Mouse (Mus musculus) heart, embryonic 13.5 days (tissue): ENCODE data around the gene Pip5kl1. TPM values are rescaled to one million over a fixed set of nuclear protein-coding genes. Genes with fewer than 3 reads are reported as not detected.

ENCODE experiments used
- ATAC-seq: fragments of 200-750 bp; cut with Nextera tagmentation; 2 replicates; pipeline ENCODE4 v1.8.0; 2017; ENCODE audit warnings: moderate TSS enrichment; ENCODE audit not compliant: insufficient number of reproducible peaks, low FRiP score, low TSS enrichment; ENCODE audit errors: extremely low read depth
- H3K27ac ChIP-seq: fragments of 300-500 bp; sonication (generic); replicated peaks from 2 replicates; pipeline ENCODE4 v1.5.1; 2015; ENCODE audit warnings: moderate library complexity, mild to moderate bottlenecking, inconsistent platforms
- H3K27me3 ChIP-seq: fragments of 300-500 bp; sonication (generic); replicated peaks from 2 replicates; pipeline ENCODE4 v1.6.1; 2015; ENCODE audit warnings: mild to moderate bottlenecking, inconsistent platforms
- H3K36me3 ChIP-seq: fragments of 300-500 bp; sonication (generic); 2 replicates; pipeline ENCODE4 v1.6.1; 2015; ENCODE audit warnings: mild to moderate bottlenecking, inconsistent platforms
- H3K4me1 ChIP-seq: fragments of 300-500 bp; sonication (generic); 2 replicates; pipeline ENCODE4 v1.6.1; 2015; ENCODE audit warnings: inconsistent platforms
- H3K4me2 ChIP-seq: fragments of 300-500 bp; sonication (generic); 2 replicates; pipeline ENCODE4 v1.6.1; 2015; ENCODE audit warnings: inconsistent platforms, mild to moderate bottlenecking, moderate library complexity
- H3K4me3 ChIP-seq: fragments of 300-500 bp; sonication (generic); 2 replicates; pipeline ENCODE4 v1.5.1; 2015; ENCODE audit warnings: moderate library complexity, mild to moderate bottlenecking, inconsistent platforms
- H3K9ac ChIP-seq: fragments of 300-500 bp; sonication (generic); 2 replicates; pipeline ENCODE4 v1.6.1; 2015; ENCODE audit warnings: inconsistent platforms, mild to moderate bottlenecking, moderate library complexity
- H3K9me3 ChIP-seq: fragments of 300-500 bp; sonication (generic); 2 replicates; pipeline ENCODE4 v1.6.1; 2016; ENCODE audit warnings: inconsistent platforms
- WGBS: fragments of 180-500 bp; shearing (Covaris S2); methylation state at CpG from one replicate; pipeline ENCODE4 v1.1.7; 2015; ENCODE audit warnings: mixed read lengths; 5-methylcytosine and 5-hydroxymethylcytosine counted together
- polyA plus RNA-seq: library from polyadenylated mRNA; unstranded; fragments of >200 nt; fragmentation: Nextera tagmentation; extraction: Ambion mirVana; gene quantifications from 2 replicates; pipeline ENCODE4 v1.2.1, GENCODE M21; 2015

Gene Pip5kl1
- polyA plus RNA-seq, 1 experiment from 2014 or later: not detected

DNA sequence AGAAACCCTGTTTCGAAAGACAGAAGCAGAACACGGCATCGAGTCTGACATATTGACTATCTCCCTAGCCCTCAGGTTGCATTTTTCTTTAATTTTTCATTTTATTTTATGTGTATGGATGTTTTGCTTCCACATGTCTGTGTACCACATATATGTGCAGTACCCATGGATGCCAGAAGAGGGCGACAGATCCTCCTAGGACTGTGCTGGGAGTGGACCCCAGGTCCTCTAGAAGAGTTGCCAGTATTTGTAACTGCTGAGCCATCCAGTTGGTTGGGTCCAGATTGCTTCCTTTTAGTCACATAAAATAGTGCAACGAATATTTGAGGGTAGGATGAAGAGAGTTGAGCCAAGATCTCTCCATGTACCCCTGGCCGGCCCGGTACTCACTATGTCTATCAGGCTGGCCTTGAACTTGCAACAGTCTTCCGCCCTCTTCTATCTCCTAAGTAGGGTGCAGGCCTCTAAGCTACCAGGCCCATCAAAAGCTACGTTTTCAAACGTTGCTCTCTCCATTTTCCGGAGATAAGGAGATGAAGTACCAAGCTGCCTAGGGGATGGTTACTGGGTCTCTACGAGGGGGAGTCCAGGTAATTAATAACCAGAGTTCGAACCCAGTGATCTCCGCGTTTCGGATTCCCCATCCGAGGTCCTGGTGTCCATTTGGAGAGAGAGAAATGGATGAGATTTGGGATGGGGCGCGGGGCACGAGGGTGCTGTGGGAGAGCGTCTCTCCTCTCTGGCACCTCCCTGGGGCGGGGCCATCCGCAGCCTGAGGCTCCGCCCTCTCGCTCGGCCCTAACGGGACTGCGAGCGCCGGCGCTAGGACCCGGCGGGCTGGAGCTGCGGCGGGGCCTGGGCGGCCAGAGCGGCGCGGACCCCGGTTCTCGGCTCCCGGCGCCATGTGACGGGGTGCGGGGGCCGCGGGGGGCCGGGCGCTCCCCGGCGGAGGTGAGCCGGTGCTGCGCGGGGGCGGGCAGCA, 31.9 kb downstream of the Pip5kl1 start:
- H3K36me3 ChIP-seq: no peaks in the 10 kb centered on the region
- ATAC-seq: peak; percentile 80
- peak overlapping the region; percentile 96 for H3K4me2 ChIP-seq
- 13% methylated on average over 37 of the region's 55 CpGs for WGBS
- peaks cover 63% of the 10 kb centered on the region for H3K4me1 ChIP-seq
- H3K27ac ChIP-seq: peak overlapping the region; percentile 90
- no peaks in the 10 kb centered on the region for H3K9me3 ChIP-seq
- H3K4me3 ChIP-seq: peak overlapping the region; percentile 84
- H3K27me3 ChIP-seq: no peaks in the 10 kb centered on the region
- peak overlapping the region; percentile 89 for H3K9ac ChIP-seq

DNA sequence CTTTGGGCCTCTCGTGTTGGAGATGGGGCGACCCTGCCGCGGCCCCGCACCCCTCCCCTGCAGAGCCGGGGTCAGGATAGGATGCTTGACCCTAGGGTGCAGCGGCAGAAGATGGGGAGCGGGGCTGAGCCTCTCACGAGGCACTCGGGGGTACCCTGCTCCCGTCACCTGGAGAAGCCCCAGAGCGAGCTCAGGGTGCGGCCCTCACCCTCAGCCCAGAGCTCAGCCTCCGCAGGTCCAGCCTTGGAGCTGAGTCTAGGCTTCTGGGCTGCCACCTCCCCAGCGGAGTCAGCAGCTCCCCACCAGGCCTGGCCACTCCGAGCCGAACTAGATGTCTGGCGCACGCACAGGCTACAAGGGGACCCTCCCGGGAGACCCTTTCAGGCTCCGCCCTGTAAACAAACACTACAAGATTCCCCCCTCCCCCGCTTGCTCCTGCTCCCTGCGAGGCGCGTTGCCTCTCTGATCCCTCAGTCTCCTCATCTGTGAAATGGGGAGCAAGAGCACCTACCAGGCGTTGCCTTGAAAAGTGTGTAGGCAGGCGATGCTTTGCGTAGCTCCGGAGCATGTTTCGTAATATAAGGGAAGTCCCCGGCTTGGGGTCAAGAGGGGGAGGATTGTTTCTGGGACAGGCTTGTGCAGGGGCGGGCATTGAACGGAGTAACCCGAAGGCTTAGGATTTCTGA, 32.8 kb downstream of the Pip5kl1 start:
- Histone ChIP-seq H3K36me3 (peaks cover 4% of the 10 kb centered on the region), H3K27me3 (no peaks in the 10 kb centered on the region), H3K9me3 (no peaks in the 10 kb centered on the region), H3K27ac (peak overlapping the region; percentile 90), H3K4me3 (peak overlapping the region; percentile 84), H3K4me1 (peaks cover 58% of the 10 kb centered on the region), H3K9ac (peak overlapping the region; percentile 89), H3K4me2 (peak overlapping the region; percentile 96)
- ATAC-seq: 0 out of 2 replicates have a peak, but pooled peaks have one; percentile 3
- 5% methylated on average over 34 of the region's 34 CpGs for WGBS

DNA sequence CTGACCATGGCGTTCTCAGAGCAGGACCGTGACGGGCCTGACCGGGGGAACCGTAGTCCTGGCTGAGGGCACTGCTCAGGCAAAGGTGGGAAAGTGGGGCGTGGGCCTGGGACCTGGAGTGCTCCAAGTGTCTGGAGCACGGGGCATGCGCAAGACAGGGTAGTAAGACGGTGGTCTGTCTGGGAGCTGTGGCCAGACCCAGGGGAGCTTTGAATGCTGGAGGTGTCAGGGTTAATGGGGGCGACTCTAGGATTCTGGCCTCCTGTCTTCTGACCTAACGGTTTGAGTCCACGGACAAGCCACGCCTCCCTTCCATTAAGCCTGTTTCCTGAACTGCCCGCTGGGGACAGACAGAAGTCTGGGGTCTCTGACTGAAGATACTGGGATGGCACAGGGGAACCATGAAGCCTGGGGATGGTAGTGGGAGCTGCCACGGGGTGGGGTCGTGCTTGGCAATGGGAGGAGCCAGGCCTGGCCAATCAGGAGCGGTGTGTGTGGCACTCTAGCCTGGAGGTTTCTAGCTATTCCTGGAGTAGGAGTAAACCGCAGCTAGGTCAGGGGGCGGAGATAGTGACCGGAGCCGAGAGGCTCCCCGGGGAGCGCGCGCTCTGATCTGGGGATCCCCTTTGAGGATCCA, 33.7 kb downstream of the Pip5kl1 start:
- Histone ChIP-seq H3K36me3 (peaks cover 13% of the 10 kb centered on the region), H3K9ac (peak overlapping the region; percentile 89), H3K4me1 (peaks cover 58% of the 10 kb centered on the region)

DNA sequence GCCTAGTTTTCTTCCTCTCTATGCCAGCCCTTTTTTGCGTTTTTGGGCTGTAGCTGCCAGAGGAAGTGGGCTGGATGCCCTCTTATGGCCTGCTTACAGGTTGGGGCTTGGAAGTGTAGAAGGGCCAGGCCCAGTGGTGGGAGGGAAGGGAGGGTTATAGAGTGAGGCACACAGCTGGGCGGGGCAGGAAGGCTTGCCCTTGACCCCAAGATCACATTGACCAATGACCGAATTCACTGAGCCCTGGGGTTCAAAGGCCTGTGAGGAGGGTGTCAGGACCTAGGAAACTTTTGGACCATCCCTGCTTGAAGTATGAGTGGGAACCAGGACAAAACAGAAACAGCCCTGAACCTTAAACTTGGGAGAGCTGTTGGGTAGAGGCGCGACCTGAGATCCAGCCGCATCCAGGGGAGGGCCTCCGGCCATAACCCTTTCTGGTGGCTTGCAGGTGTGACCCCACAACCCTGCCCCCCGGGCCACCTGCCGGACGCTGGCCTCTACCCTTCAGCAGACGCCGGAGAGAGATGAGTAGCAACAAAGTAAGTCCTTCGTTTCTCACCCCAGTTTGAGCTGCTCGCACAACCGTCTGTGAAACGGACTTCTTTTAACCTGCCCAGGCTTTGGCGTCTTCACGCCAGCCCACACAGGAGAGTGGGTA, 34.3 kb downstream of the Pip5kl1 start:
- Histone ChIP-seq H3K4me3 (peak overlapping the region; percentile 84), H3K36me3 (peaks cover 19% of the 10 kb centered on the region), H3K9ac (peak overlapping the region; percentile 89), H3K4me1 (peaks cover 61% of the 10 kb centered on the region), H3K27ac (peak overlapping the region; percentile 90), H3K4me2 (peak overlapping the region; percentile 96), H3K27me3 (no peaks in the 10 kb centered on the region), H3K9me3 (no peaks in the 10 kb centered on the region)
- 36% methylated on average over 18 of the region's 18 CpGs for WGBS
- no peak for ATAC-seq

More for the DNA sequence above, 33.7 kb downstream of the Pip5kl1 start:
- peak; percentile 17 for ATAC-seq
- Histone ChIP-seq H3K27me3 (no peaks in the 10 kb centered on the region), H3K4me3 (peak overlapping the region; percentile 84), H3K4me2 (peak overlapping the region; percentile 96), H3K9me3 (no peaks in the 10 kb centered on the region), H3K27ac (peak overlapping the region; percentile 90)
- WGBS: 4% methylated on average over 25 of the region's 25 CpGs

DNA sequence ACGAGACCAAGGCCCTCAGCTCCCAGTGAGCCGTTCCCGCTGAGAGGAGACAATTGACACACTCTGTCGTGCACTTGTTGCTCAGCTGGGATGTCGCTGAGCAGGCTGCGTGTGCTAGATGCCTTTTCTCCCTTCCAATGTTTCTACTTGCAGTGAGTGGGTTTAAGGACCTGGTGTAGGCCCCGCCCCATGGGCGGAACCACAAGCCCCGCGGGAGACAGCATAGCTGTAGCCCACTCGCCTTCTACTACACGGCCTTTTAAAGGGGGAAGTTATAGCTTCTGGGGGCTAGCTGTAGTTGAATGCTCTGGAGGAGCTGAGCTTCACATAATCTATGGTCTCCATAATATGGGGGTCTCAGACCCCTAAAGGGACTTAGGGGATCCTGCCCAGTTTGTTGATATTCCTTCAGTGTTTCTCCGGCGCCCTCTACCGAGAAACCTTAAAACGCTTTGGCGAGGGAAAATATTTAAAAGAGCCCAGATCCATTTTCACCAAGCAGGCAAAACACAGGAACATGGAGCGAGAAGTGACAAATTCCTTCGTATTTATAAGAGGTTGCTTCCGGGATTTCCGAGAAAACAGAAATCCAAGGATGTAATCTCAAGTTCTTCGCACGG, 36.1 kb downstream of the Pip5kl1 start:
- WGBS: 10% methylated on average over 23 of the region's 23 CpGs
- Histone ChIP-seq H3K27me3 (no peaks in the 10 kb centered on the region), H3K9ac (peak overlapping the region; percentile 76), H3K4me2 (peak overlapping the region; percentile 96), H3K4me1 (peaks cover 57% of the 10 kb centered on the region), H3K9me3 (no peaks in the 10 kb centered on the region), H3K36me3 (peaks cover 33% of the 10 kb centered on the region), H3K4me3 (peak overlapping the region; percentile 58), H3K27ac (peak overlapping the region; percentile 71)
- ATAC-seq: no peak

DNA sequence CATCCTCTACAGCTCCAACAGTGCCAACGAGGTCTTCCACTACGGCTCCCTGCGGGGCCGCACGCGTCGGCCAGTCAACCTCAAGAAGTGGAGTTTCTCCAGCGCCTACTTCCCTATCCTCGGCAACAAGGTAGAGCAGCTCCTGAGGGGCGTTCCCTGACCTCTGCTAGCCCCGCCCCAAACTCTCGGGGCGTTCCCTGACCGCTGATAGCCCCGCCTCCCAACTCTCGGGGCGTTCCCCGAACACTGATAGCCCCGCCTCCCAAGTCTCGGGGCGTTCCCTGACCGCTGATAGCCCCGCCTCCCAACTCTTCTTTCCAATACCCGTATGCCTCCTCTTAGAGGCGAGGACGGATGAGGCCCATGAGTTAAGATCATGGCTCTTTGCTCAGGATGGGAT, 37.7 kb downstream of the Pip5kl1 start:
- peaks cover 51% of the 10 kb centered on the region for H3K4me1 ChIP-seq
- no peaks in the 10 kb centered on the region for H3K27me3 ChIP-seq
- ATAC-seq: no peak; the same call in 1 of the 2 replicates
- H3K9ac ChIP-seq: no peak overlapping the region
- no peak overlapping the region for H3K27ac ChIP-seq
- no peak overlapping the region for H3K4me2 ChIP-seq
- H3K9me3 ChIP-seq: no peaks in the 10 kb centered on the region
- no peak overlapping the region for H3K4me3 ChIP-seq
- WGBS: 68% methylated on average over 26 of the region's 26 CpGs
- H3K36me3 ChIP-seq: peaks cover 48% of the 10 kb centered on the region

DNA sequence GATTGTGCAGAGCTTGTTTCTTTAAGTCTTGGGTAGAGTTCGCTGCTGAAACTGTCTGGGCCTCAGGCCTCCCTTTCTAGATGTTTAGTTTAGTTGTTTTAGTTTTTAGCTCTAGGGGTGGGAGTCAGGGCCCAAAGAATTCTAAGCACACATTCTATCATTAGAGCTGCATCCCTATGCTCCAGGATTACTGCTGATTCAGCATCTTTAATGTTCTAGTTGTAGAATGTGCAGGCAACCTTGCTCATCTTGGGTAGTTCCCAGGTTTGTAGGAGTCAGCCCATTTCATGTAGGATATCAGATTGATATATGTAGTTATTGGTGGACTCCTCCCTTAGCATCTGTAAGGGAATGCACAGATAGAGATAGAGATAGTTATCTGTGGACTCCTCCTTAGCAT, 42.5 kb downstream of the Pip5kl1 start:
- ATAC-seq: no peak
- H3K4me1 ChIP-seq: peaks cover 42% of the 10 kb centered on the region
- H3K36me3 ChIP-seq: peaks cover 68% of the 10 kb centered on the region
- no peak overlapping the region for H3K27ac ChIP-seq
- no peak overlapping the region for H3K4me2 ChIP-seq
- WGBS: 100% methylated on average over 1 of the region's 1 CpGs
- no peaks in the 10 kb centered on the region for H3K27me3 ChIP-seq
- no peak overlapping the region for H3K9ac ChIP-seq
- no peaks in the 10 kb centered on the region for H3K9me3 ChIP-seq
- no peak overlapping the region for H3K4me3 ChIP-seq

DNA sequence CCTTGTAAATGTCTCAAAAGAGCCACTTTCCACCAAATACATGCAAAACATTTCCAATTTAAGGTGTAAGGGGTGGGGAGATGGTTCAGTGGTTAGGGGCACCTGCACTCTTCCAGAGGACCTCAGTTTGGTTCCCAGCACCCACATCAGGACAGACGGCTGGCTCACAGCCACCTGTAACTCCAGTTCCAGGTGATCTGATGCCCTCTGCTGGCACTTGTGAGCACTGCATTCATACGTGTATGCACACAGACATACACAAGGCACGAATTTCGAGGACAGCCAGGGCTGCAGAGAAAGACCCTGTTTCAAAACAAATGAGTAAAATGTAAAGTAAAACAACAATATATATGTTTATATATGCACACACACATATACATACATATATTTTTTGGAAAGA, 43.0 kb downstream of the Pip5kl1 start:
- Histone ChIP-seq H3K4me3 (no peak overlapping the region), H3K9me3 (no peaks in the 10 kb centered on the region), H3K27ac (no peak overlapping the region), H3K4me1 (peaks cover 47% of the 10 kb centered on the region), H3K9ac (no peak overlapping the region), H3K4me2 (no peak overlapping the region), H3K36me3 (peaks cover 63% of the 10 kb centered on the region), H3K27me3 (no peaks in the 10 kb centered on the region)
- 91% methylated on average over 4 of the region's 4 CpGs for WGBS
- no peak for ATAC-seq

DNA sequence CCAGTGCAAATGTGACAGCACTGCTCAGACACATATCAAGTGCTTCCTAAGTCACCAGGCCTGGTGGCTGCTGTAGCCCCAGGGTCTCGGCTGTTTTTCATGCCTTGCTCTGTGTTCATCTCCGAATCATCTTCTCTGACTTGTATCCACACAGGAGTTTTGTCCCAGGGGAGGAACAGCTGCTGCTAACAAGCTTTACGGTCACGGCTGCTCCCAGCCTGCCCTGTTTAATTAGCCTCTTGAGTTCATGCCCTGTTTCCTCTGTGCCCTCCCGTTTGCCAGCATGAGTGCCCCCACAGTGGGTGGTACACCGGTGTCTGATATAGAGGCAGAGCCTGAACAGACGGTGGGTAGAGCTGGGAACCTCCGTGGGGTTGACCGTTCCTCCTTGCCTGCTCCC, 43.5 kb downstream of the Pip5kl1 start:
- 83% methylated on average over 9 of the region's 9 CpGs for WGBS
- Histone ChIP-seq H3K4me3 (no peak overlapping the region), H3K27me3 (no peaks in the 10 kb centered on the region), H3K36me3 (peaks cover 58% of the 10 kb centered on the region), H3K27ac (no peak overlapping the region), H3K9me3 (no peaks in the 10 kb centered on the region), H3K4me2 (no peak overlapping the region), H3K9ac (no peak overlapping the region), H3K4me1 (peaks cover 51% of the 10 kb centered on the region)
- ATAC-seq: no peak

DNA sequence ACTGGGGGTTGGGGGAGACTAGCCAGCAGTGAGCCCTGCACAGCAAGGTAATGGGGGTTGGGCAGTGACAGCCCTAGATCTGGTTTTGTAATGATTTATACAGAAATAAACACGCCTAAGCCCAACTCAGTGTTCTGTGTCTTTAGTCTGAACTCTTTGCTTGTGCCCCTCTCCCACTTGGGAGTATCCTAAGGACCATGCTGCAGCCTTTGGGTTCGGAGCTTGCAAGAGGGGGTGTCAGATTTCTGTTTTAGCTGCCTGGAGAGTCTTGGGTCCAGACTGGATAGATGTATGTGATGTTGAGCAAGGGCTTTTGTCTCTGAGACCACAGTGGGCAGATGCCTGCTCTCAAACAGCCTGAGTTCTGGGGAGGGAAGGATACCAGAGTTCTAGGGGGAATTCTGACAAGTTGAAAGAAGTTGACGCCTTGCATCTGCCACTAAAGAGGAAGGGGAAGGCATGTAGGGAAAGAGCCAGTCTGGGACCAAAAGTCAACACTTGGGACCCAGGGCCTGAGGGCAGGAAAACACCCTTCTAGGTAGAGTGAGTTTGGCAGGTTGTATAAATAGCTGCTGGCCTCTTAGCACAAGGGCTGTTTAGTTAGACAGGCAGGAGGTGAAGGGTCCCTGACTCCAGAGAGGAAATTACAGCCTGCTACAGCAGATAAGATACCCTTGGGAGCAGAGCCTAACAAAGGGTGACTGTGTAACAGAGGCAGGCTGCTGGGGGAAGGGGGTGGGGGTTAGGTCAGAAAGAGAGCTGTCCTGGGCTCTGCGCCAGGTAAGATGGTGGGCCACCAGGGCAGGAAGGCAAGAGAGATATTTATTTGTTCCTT, 46.3 kb downstream of the Pip5kl1 start:
- Histone ChIP-seq H3K27me3 (no peaks in the 10 kb centered on the region), H3K27ac (peak overlapping the region; percentile 99), H3K4me1 (peaks cover 67% of the 10 kb centered on the region), H3K9ac (peak overlapping the region; percentile 76), H3K4me2 (peak overlapping the region; percentile 57), H3K36me3 (peaks cover 34% of the 10 kb centered on the region), H3K9me3 (no peaks in the 10 kb centered on the region), H3K4me3 (0 out of 2 replicates have a peak overlapping the region, but pooled peaks have one; percentile 14)
- 12% methylated on average over 4 of the region's 4 CpGs for WGBS
- peak; percentile 79 for ATAC-seq
